Mouse (Mus musculus) large intestine, adult 2 months (tissue): ENCODE results near the gene Gm14391. TPM values are rescaled to one million over a fixed set of nuclear protein-coding genes. Genes with fewer than 3 reads are reported as not detected.
"Not testable (repeated sequence)": the region's sequence is repeated elsewhere in the genome, so short reads cannot be mapped to it uniquely, and the experiment has no call there.

ENCODE experiments used
- DNase-seq: peaks from one replicate; pipeline ENCODE4 v3.0.0-alpha.2; 2012; ENCODE audit warnings: low read depth, low spot score
- WGBS: fragments of 180-500 bp; shearing (Covaris S2); methylation state at CpG from one replicate; pipeline ENCODE4 v1.1.7; 2018; 5-methylcytosine and 5-hydroxymethylcytosine counted together
- polyA plus RNA-seq: library from polyadenylated mRNA; depleted of rRNA; stranded (reverse); fragments of >200 nt; gene quantifications from 2 replicates; pipeline ENCODE4 v1.2.3, GENCODE M21; 2012; rRNA removed

Gene Gm14391
- polyA plus RNA-seq = 1.7 and 5.4 TPM in 2 replicates

GRCm38 (mm10) chr2:175206732-175207131, at the start of gene Gm14391:
Gm14391 (minus strand) TSS chr2:175206917.
- not testable (repeated sequence) for DNase-seq
- no CpG with 5 or more reads among the region's 7 CpGs for WGBS

GRCm38 (mm10) chr2:175179008-175179407, 27.7 kb downstream of the Gm14391 start:
- WGBS = 47% methylated on average over 1 of the region's 1 CpGs
- not testable (repeated sequence) for DNase-seq

- 78% methylated on average over 6 of the region's 6 CpGs for WGBS
- no peak for DNase-seq
Measured at GRCm38 (mm10) chr2:175176312-175176711, 30.4 kb downstream of the Gm14391 start.

GRCm38 (mm10) chr2:175175401-175176180, 31.1 kb downstream of the Gm14391 start, which contains the start of gene Gm14443:
Gm14443 (minus strand) TSS chr2:175175871.
- DNase-seq = not testable (repeated sequence)
- 70% methylated on average over 12 of the region's 12 CpGs for WGBS

- 92% methylated on average over 2 of the region's 2 CpGs for WGBS
- not testable (repeated sequence) for DNase-seq
Measured at GRCm38 (mm10) chr2:175174058-175174457, 32.7 kb downstream of the Gm14391 start.

GRCm38 (mm10) chr2:175172906-175173595, 33.7 kb downstream of the Gm14391 start:
- not testable (repeated sequence) for DNase-seq
- WGBS = 85% methylated on average over 3 of the region's 3 CpGs

GRCm38 (mm10) chr2:175172123-175172522, 34.6 kb downstream of the Gm14391 start:
- no peak for DNase-seq
- WGBS = 87% methylated on average over 3 of the region's 3 CpGs

- WGBS = 86% methylated on average over 2 of the region's 2 CpGs
- not testable (repeated sequence) for DNase-seq
Measured at GRCm38 (mm10) chr2:175166870-175167269, 39.8 kb downstream of the Gm14391 start.

GRCm38 (mm10) chr2:175165110-175165509, 41.6 kb downstream of the Gm14391 start:
- 95% methylated on average over 12 of the region's 12 CpGs for WGBS
- not testable (repeated sequence) for DNase-seq

- DNase-seq = not testable (repeated sequence)
- 92% methylated on average over 4 of the region's 4 CpGs for WGBS
Measured at GRCm38 (mm10) chr2:175161438-175161837, 45.3 kb downstream of the Gm14391 start.

GRCm38 (mm10) chr2:175158642-175159041, 48.1 kb downstream of the Gm14391 start:
- WGBS = 86% methylated on average over 3 of the region's 3 CpGs
- DNase-seq = no peak

GRCm38 (mm10) chr2:175156696-175157095, 50.0 kb downstream of the Gm14391 start:
- 94% methylated on average over 13 of the region's 13 CpGs for WGBS
- DNase-seq = no peak

GRCm38 (mm10) chr2:175141993-175142295, 64.8 kb downstream of the Gm14391 start, which contains the start of gene Gm14399:
Gm14399 (minus strand) TSS chr2:175142012.
- not testable (repeated sequence) for DNase-seq
- 0% methylated on average over 1 of the region's 2 CpGs for WGBS

GRCm38 (mm10) chr2:175141118-175141992, 65.4 kb downstream of the Gm14391 start:
- DNase-seq = not testable (repeated sequence)
- whole genome bisulfite sequencing = 3% methylated on average over 25 of the region's 25 CpGs

Other genes starting within 250 kb of the Gm14391 start
- not detected in 2 replicates for gene Gm14444, start 196.7 kb downstream of the Gm14391 start, polyA plus RNA-seq
- not detected in 2 replicates for gene Gm14393, start 139.1 kb downstream of the Gm14391 start, polyA plus RNA-seq
- 0.17 and 0.52 TPM in 2 replicates for gene Gm14399, start 64.9 kb downstream of the Gm14391 start, polyA plus RNA-seq
- 0.02 and 0.05 TPM in 2 replicates for gene Gm14443, start 31.0 kb downstream of the Gm14391 start, polyA plus RNA-seq
- gene Gm14440, start 68.2 kb upstream of the Gm14391 start, polyA plus RNA-seq = not detected in 2 replicates
- 1.5 and 1.6 TPM in 2 replicates for gene Gm4631, start 131.3 kb upstream of the Gm14391 start, polyA plus RNA-seq
- gene Zfp968, start 165.5 kb upstream of the Gm14391 start, polyA plus RNA-seq = 0.33 and 1.1 TPM in 2 replicates
- 2.5 and 3.7 TPM in 2 replicates for gene Gm4724, start 228.9 kb upstream of the Gm14391 start, polyA plus RNA-seq